Mouse (Mus musculus) embryonic fibroblast, embryonic 13.5 days (primary cell): ENCODE measurements around the gene Cdk10. TPM values are rescaled to one million over a fixed set of nuclear protein-coding genes. Genes with fewer than 3 reads are reported as not detected.
"Not testable (repeated sequence)": the region's sequence is repeated elsewhere in the genome, so short reads cannot be mapped to it uniquely, and the experiment has no call there.

Experiments used
- H3K27ac ChIP-seq: 2 replicates; pipeline ENCODE4 v1.5.1; 2012; ENCODE audit warnings: low read length, control low read depth, inconsistent platforms; ENCODE audit not compliant: insufficient read depth
- H3K4me1 ChIP-seq: 2 replicates; pipeline ENCODE4 v1.6.1; 2011; ENCODE audit warnings: low read length; ENCODE audit not compliant: control insufficient read depth, insufficient read depth
- H3K4me3 ChIP-seq: 2 replicates; pipeline ENCODE4 v1.5.1; 2011; ENCODE audit warnings: mild to moderate bottlenecking, control low read depth, low read length; ENCODE audit not compliant: insufficient read depth
- CTCF ChIP-seq: IDR thresholded peaks from 2 replicates; pipeline ENCODE4 v1.5.1; 2011; ENCODE audit warnings: mild to moderate bottlenecking, control low read depth, low read length, moderate library complexity, borderline replicate concordance; ENCODE audit not compliant: insufficient read depth
- POLR2A ChIP-seq: IDR thresholded peaks from 2 replicates; pipeline ENCODE4 v1.6.1; 2011; ENCODE audit warnings: low read depth, mild to moderate bottlenecking, control low read depth, low read length, moderate library complexity
- polyA plus RNA-seq: library from polyadenylated mRNA; stranded (reverse); fragments of >200 nt; gene quantifications from 2 replicates; pipeline ENCODE4 v1.2.4, GENCODE M21; 2011; ENCODE audit warnings: low read depth; ENCODE audit not compliant: missing spikeins, insufficient read length

Gene Cdk10
- polyA plus RNA-seq, 1 experiment = 36.4 TPM

DNA sequence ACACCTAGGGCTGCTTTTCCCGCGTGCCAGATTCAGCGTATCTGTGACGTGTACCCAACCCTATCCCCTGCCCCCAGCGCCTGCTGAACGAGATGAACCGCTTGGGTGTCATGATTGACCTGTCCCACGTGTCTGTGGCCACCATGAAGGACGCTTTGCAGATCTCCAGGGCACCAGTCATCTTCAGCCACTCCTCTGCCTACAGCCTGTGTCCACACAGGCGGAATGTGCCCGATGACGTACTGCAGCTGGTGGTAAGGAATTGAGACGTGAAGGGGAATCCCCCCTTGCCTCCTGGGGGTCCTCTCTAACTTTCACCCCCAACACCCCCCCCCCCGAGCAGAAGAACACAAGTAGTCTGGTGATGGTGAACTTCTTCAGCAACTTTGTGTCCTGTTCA lies 24.8 kb upstream of the Cdk10 start:
- Histone ChIP-seq H3K27ac (no peak overlapping the region), H3K4me1 (no peaks in the 10 kb centered on the region), H3K4me3 (no peak overlapping the region)
- TF ChIP-seq POLR2A (no peak), CTCF (no peak)

DNA sequence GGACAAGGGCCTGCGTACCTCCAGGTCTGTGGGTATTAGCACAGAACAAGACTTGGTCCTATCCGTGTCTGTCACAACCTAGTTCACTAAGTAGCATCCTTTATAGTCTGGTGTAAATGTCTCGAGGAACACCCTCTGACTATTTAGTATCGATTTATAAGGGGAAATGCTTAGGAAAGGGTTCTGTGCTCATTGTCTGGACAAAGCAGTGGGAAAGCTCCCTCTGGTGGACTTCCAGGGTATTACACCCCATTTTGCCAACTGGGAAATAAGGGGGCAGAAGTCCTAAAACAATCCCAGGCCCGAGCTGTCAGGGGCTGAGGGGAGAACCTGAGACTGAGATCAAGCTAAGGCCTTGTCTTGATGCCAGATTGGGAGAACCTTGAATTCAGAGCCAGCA lies 22.4 kb upstream of the Cdk10 start:
- Histone ChIP-seq H3K4me1 (no peaks in the 10 kb centered on the region), H3K27ac (no peak overlapping the region)
- TF ChIP-seq CTCF (0 out of 2 replicates have a peak, but pooled peaks have one; percentile 12), POLR2A (no peak)

DNA sequence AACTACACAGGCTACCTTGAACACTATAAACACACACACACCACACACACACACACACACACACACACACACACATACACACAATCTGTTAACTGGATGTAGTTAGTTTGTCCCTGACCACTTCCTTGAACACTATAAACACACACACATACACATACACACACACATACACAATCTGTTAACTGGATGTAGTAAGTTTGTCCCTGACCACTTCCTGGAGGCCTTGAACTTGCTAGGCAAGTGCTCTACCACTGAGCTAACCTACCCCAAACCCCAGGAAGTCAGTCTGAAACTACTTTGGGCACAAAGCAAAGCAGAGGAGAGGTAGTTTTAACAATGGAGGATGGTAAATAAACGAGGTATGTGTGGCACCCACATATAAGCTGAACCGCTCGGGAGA lies 21.1 kb upstream of the Cdk10 start:
- TF ChIP-seq CTCF = no peak
- no peak for TF ChIP-seq POLR2A
- Histone ChIP-seq H3K27ac (no peak overlapping the region), H3K4me1 (no peaks in the 10 kb centered on the region), H3K4me3 (no peak overlapping the region)

More for the DNA sequence above, 22.4 kb upstream of the Cdk10 start:
- no peak overlapping the region for H3K4me3 ChIP-seq

DNA sequence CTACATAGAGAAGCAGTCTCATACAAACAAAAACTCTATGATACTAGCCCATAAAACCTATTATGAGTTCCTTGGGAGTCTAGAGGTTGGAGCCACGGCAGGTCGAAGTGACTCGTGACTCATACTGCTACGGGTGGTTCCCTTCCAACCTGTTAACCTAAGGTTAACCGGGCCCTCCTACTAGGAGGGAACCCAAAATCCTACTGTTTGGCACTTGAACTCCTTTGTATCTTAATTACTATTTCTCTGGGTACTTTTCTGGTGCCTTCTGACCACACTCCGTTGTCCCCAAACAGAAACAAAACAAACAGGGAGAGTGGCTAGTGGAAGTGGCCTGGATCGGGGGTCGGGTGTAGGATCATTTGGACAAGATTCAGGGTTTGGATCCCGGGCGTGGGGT lies 12.8 kb upstream of the Cdk10 start:
- peak overlapping the region; percentile 99 for H3K4me3 ChIP-seq
- TF ChIP-seq CTCF (no peak), POLR2A (no peak)
- no peak overlapping the region for H3K27ac ChIP-seq
- H3K4me1 ChIP-seq = 0 out of 2 replicates have a peak, but pooled peaks cover 6% of the 10 kb centered on the region

DNA sequence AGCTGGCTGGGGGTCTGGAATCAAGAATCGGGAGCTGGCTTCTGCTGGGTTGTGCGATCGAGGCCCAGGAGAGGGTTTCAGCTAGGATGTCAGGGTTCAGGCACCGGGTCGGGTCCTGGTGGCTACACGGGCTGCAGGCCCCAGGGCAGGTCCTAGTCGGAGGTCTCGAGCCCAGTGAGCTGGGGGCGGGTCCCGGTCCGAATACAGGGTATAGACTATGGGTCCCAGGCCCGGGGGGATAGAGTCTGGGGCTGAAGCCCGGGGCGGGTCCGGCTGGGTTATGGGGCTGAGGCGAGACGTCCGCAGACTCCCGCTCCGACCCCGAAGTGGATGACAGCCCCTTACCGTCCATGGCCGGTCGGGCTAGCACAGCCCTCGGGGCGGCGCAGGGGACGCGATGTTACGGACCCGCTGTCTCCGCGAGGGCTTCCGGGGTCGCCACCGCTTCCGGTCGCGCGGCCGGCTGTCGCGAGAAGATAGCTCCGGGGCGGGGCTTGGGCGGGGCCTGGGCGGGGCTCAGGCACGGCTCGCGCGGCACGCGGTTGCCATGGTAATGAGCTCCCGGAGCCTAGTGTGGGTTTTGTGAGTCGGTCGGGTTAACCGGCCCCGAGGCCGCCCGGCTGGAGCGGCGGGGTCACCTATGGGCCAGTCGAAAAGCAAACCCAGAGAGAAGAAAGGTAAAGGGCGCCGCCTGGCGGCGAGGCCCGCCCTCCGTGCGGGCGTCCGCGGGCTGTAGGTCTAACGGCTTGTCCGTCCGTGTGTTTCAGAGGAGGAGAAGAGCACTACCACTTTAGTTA lies 12.1 kb upstream of the Cdk10 start, which contains the start of the genes Chmp1a and Spata33:
Gene Chmp1a (minus strand): TSS at position 443 of the 797 bp plus-strand sequence.
Gene Spata33 (plus strand): TSS at position 512 of the 797 bp plus-strand sequence.
- Histone ChIP-seq H3K4me1 (0 out of 2 replicates have a peak, but pooled peaks cover 6% of the 10 kb centered on the region), H3K4me3 (peak within 1 kb of the TSS; percentile 99), H3K27ac (peak within 1 kb of the TSS; percentile 35; the same call in 1 of the 2 replicates)
- TF ChIP-seq POLR2A = peak; percentile 79
- no peak for TF ChIP-seq CTCF

DNA sequence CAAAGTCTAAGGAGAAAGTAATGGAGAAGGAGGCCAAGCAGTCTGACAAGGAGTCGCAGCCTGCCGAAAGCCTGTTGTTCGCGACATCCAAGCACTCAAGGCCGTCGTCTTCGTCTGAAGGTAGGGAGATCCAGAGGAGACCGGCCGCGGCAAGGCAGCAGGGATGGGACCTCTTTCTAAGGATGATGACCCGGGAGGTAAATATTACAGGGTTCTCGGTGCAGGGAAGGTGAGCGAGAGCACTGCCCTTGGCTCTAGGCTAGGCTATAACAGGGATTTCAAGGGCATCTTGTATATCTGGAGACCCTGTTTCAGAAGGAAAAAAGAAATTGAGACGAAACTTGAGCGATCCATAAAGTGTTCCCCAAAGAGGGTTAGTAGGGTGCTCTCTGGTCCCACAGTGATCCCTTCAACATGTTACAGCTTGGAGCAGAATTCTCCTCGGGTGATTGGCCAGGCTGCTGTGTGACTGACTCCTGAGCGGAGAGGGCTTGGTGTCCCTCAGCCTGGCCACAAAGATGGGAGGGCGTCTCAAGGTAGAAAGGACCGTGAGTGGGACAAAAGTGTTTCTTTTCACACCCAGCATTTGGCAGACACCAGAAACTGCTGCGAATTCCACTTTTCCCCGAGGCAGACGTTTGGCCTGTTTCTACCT lies 11.4 kb upstream of the Cdk10 start:
- H3K27ac ChIP-seq = peak overlapping the region; percentile 35; the same call in 1 of the 2 replicates
- peak overlapping the region; percentile 60 for H3K4me3 ChIP-seq
- TF ChIP-seq CTCF = no peak
- TF ChIP-seq POLR2A = 0 out of 2 replicates have a peak, but pooled peaks have one; percentile 43
- H3K4me1 ChIP-seq = 0 out of 2 replicates have a peak, but pooled peaks cover 6% of the 10 kb centered on the region

DNA sequence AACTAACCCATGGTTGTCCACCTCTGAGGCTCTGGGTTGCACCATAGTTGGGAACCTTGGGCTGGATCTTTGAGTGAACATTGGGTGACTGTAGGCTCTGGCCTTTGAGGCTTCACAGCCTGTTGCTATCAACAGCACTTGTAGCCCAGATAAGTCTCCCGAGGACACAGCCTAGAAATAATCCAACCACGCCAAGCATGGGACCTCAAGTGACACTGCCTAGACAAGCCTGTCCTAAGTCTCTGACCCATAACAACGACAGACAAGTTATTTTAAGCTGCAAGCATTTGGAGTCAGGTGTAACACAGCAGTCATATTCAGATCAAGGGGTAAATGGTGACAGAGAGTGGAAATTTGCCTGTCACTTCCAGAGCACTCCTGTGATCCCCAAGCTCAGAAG lies 9.2 kb upstream of the Cdk10 start:
- Histone ChIP-seq H3K4me3 (no peak overlapping the region), H3K4me1 (0 out of 2 replicates have a peak, but pooled peaks cover 6% of the 10 kb centered on the region), H3K27ac (no peak overlapping the region)
- no peak for TF ChIP-seq CTCF
- TF ChIP-seq POLR2A = no peak

DNA sequence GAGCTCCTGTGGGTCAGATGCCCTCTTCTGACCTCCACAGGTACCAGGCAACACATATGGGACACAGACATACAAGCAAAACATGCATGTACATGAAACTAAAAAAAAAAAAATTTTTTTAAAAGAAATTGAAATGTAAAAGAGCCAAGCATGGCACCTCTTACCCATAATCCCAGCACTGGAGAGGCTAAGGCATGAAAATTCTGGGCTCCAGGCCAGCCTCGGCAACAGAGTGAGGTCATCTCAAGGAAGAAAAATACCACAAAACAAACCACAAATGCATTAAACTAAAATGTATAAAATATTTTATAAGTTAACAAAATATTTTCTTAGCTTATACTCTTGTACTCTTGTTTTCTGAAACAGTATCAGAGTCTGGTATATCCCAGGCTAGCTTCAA lies 3.7 kb upstream of the Cdk10 start:
- no peak overlapping the region for H3K4me3 ChIP-seq
- H3K4me1 ChIP-seq = 0 out of 2 replicates have a peak, but pooled peaks cover 4% of the 10 kb centered on the region
- H3K27ac ChIP-seq = no peak overlapping the region
- TF ChIP-seq CTCF = no peak
- TF ChIP-seq POLR2A = no peak

DNA sequence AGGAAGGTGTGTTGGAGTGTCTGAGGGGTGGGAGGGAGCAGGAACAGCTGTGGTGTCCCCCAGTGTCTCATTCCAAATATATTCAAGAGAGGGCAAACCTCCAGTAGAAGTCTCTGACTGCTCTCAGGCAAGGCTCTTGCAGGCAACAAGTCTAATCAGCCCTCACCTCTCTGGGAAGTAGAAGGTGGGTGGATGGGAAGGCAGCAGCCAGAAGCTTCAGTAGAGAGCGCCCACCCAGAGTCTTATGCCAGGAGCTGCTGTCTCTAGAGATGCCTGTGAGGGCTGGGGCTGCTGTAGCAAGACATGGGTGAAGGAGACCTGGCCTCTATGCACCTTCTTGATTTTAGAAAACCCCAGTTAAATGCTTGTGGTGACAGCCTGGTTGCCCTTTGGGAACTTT lies 3.8 kb downstream of the Cdk10 start:
- H3K4me3 ChIP-seq = no peak overlapping the region
- H3K4me1 ChIP-seq = no peaks in the 10 kb centered on the region
- TF ChIP-seq CTCF (no peak), POLR2A (no peak)
- H3K27ac ChIP-seq = no peak overlapping the region

DNA sequence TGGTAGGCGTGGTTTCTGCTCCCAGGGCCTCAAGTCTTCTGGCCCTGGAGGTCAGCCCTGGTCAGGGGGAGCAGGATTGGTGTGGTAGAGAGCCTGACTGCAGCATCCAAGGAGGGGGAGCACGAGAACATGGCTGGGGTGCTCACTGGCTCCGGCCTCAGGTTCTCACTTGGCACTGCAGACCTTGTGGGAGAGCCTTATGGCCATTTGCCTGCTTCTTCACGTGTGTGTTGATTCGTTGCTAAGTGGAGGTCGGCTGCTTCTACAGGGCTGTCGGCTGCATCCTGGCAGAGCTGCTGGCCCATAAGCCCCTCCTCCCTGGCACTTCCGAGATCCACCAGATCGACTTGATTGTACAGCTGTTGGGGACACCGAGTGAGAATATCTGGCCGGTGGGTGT lies 5.7 kb downstream of the Cdk10 start:
- H3K4me3 ChIP-seq, H3K27ac ChIP-seq, H3K4me1 ChIP-seq: not testable (repeated sequence)
